Mouse (Mus musculus) heart, embryonic 13.5 days (tissue): Measurements from ENCODE around the gene Adam22. TPM values are rescaled to one million over a fixed set of nuclear protein-coding genes. Genes with fewer than 3 reads are reported as not detected.

Experiments used
- ATAC-seq: fragments of 200-750 bp; cut with Nextera tagmentation; 2 replicates; pipeline ENCODE4 v1.8.0; 2017; ENCODE audit warnings: moderate TSS enrichment; ENCODE audit not compliant: insufficient number of reproducible peaks, low FRiP score, low TSS enrichment; ENCODE audit errors: extremely low read depth
- H3K27ac ChIP-seq: fragments of 300-500 bp; sonication (generic); replicated peaks from 2 replicates; pipeline ENCODE4 v1.5.1; 2015; ENCODE audit warnings: moderate library complexity, mild to moderate bottlenecking, inconsistent platforms
- H3K27me3 ChIP-seq: fragments of 300-500 bp; sonication (generic); replicated peaks from 2 replicates; pipeline ENCODE4 v1.6.1; 2015; ENCODE audit warnings: mild to moderate bottlenecking, inconsistent platforms
- H3K36me3 ChIP-seq: fragments of 300-500 bp; sonication (generic); 2 replicates; pipeline ENCODE4 v1.6.1; 2015; ENCODE audit warnings: mild to moderate bottlenecking, inconsistent platforms
- H3K4me1 ChIP-seq: fragments of 300-500 bp; sonication (generic); 2 replicates; pipeline ENCODE4 v1.6.1; 2015; ENCODE audit warnings: inconsistent platforms
- H3K4me2 ChIP-seq: fragments of 300-500 bp; sonication (generic); 2 replicates; pipeline ENCODE4 v1.6.1; 2015; ENCODE audit warnings: inconsistent platforms, mild to moderate bottlenecking, moderate library complexity
- H3K4me3 ChIP-seq: fragments of 300-500 bp; sonication (generic); 2 replicates; pipeline ENCODE4 v1.5.1; 2015; ENCODE audit warnings: moderate library complexity, mild to moderate bottlenecking, inconsistent platforms
- H3K9ac ChIP-seq: fragments of 300-500 bp; sonication (generic); 2 replicates; pipeline ENCODE4 v1.6.1; 2015; ENCODE audit warnings: inconsistent platforms, mild to moderate bottlenecking, moderate library complexity
- H3K9me3 ChIP-seq: fragments of 300-500 bp; sonication (generic); 2 replicates; pipeline ENCODE4 v1.6.1; 2016; ENCODE audit warnings: inconsistent platforms
- WGBS: fragments of 180-500 bp; shearing (Covaris S2); methylation state at CpG from one replicate; pipeline ENCODE4 v1.1.7; 2015; ENCODE audit warnings: mixed read lengths; 5-methylcytosine and 5-hydroxymethylcytosine counted together
- polyA plus RNA-seq: library from polyadenylated mRNA; unstranded; fragments of >200 nt; fragmentation: Nextera tagmentation; extraction: Ambion mirVana; gene quantifications from 2 replicates; pipeline ENCODE4 v1.2.1, GENCODE M21; 2015

The Adam22 gene
- polyA plus RNA-seq, 1 experiment from 2014 or later: 6.9 TPM

GRCm38 (mm10) chr5:8366771-8367613, 968 bp downstream of the Adam22 start:
- WGBS: 3% methylated on average over 25 of the region's 25 CpGs
- no peak for ATAC-seq
- Histone ChIP-seq H3K4me2 (peak overlapping the region; percentile 93), H3K27me3 (peaks cover 14% of the 10 kb centered on the region), H3K9me3 (no peaks in the 10 kb centered on the region), H3K27ac (no peak overlapping the region), H3K9ac (peak overlapping the region; percentile 86), H3K4me3 (peak overlapping the region; percentile 85), H3K4me1 (peaks cover 4% of the 10 kb centered on the region; the same call in 1 of the 2 replicates), H3K36me3 (no peaks in the 10 kb centered on the region)

- Histone ChIP-seq H3K27me3 (0 out of 2 replicates have a peak, but pooled peaks cover 3% of the 10 kb centered on the region), H3K4me3 (no peak overlapping the region), H3K9me3 (no peaks in the 10 kb centered on the region), H3K4me1 (peaks cover 15% of the 10 kb centered on the region), H3K27ac (no peak overlapping the region), H3K36me3 (no peaks in the 10 kb centered on the region), H3K9ac (no peak overlapping the region), H3K4me2 (no peak overlapping the region)
- no peak for ATAC-seq
- 39% methylated on average over 1 of the region's 1 CpGs for WGBS
Measured at GRCm38 (mm10) chr5:8362361-8362760, 5.6 kb downstream of the Adam22 start.

- Histone ChIP-seq H3K9ac (no peak overlapping the region), H3K4me3 (no peak overlapping the region), H3K36me3 (no peaks in the 10 kb centered on the region), H3K27ac (peak overlapping the region; percentile 74), H3K4me1 (peaks cover 27% of the 10 kb centered on the region), H3K9me3 (no peaks in the 10 kb centered on the region), H3K4me2 (peak overlapping the region; percentile 12), H3K27me3 (no peaks in the 10 kb centered on the region)
- no peak for ATAC-seq
- 39% methylated on average over 8 of the region's 8 CpGs for WGBS
Measured at GRCm38 (mm10) chr5:8357677-8358076, 10.3 kb downstream of the Adam22 start.

- WGBS: 33% methylated on average over 13 of the region's 13 CpGs
- H3K9me3 ChIP-seq: no peaks in the 10 kb centered on the region
- no peaks in the 10 kb centered on the region for H3K36me3 ChIP-seq
- H3K4me3 ChIP-seq: no peak overlapping the region
- H3K27ac ChIP-seq: peak overlapping the region; percentile 74
- peak overlapping the region; percentile 38; the same call in 1 of the 2 replicates for H3K9ac ChIP-seq
- ATAC-seq: peak; percentile 31; the same call in 1 of the 2 replicates
- peak overlapping the region; percentile 12 for H3K4me2 ChIP-seq
- no peaks in the 10 kb centered on the region for H3K27me3 ChIP-seq
- H3K4me1 ChIP-seq: peaks cover 27% of the 10 kb centered on the region
Measured at GRCm38 (mm10) chr5:8356885-8357651, 10.9 kb downstream of the Adam22 start.

GRCm38 (mm10) chr5:8356326-8356725, 11.6 kb downstream of the Adam22 start:
- H3K4me2 ChIP-seq: peak overlapping the region; percentile 24; the same call in 1 of the 2 replicates
- no peak overlapping the region for H3K4me3 ChIP-seq
- H3K9me3 ChIP-seq: no peaks in the 10 kb centered on the region
- no peak overlapping the region for H3K9ac ChIP-seq
- peaks cover 27% of the 10 kb centered on the region for H3K4me1 ChIP-seq
- peak overlapping the region; percentile 64 for H3K27ac ChIP-seq
- H3K36me3 ChIP-seq: no peaks in the 10 kb centered on the region
- WGBS: 19% methylated on average over 2 of the region's 2 CpGs
- ATAC-seq: 0 out of 2 replicates have a peak, but pooled peaks have one; percentile 52
- no peaks in the 10 kb centered on the region for H3K27me3 ChIP-seq

GRCm38 (mm10) chr5:8349557-8349956, 18.4 kb downstream of the Adam22 start:
- ATAC-seq: no peak
- H3K4me1 ChIP-seq: peaks cover 4% of the 10 kb centered on the region; the same call in 1 of the 2 replicates
- no peak overlapping the region for H3K27ac ChIP-seq
- no peak overlapping the region for H3K4me3 ChIP-seq
- WGBS: 66% methylated on average over 10 of the region's 10 CpGs
- H3K36me3 ChIP-seq: no peaks in the 10 kb centered on the region
- no peaks in the 10 kb centered on the region for H3K9me3 ChIP-seq
- no peak overlapping the region for H3K4me2 ChIP-seq
- no peak overlapping the region for H3K9ac ChIP-seq
- no peaks in the 10 kb centered on the region for H3K27me3 ChIP-seq

GRCm38 (mm10) chr5:8346329-8346728, 21.6 kb downstream of the Adam22 start:
- no peak for ATAC-seq
- Histone ChIP-seq H3K4me2 (no peak overlapping the region), H3K9ac (no peak overlapping the region), H3K4me3 (no peak overlapping the region), H3K4me1 (peaks cover 4% of the 10 kb centered on the region; the same call in 1 of the 2 replicates), H3K9me3 (no peaks in the 10 kb centered on the region), H3K27me3 (no peaks in the 10 kb centered on the region), H3K27ac (no peak overlapping the region), H3K36me3 (no peaks in the 10 kb centered on the region)

GRCm38 (mm10) chr5:8343296-8343695, 24.7 kb downstream of the Adam22 start:
- H3K4me1 ChIP-seq: no peaks in the 10 kb centered on the region
- ATAC-seq: no peak
- H3K9ac ChIP-seq: no peak overlapping the region
- H3K27me3 ChIP-seq: no peaks in the 10 kb centered on the region
- WGBS: 74% methylated on average over 3 of the region's 3 CpGs
- H3K36me3 ChIP-seq: no peaks in the 10 kb centered on the region
- no peak overlapping the region for H3K27ac ChIP-seq
- H3K4me2 ChIP-seq: no peak overlapping the region
- no peaks in the 10 kb centered on the region for H3K9me3 ChIP-seq
- H3K4me3 ChIP-seq: no peak overlapping the region

GRCm38 (mm10) chr5:8341676-8342075, 26.3 kb downstream of the Adam22 start:
- ATAC-seq: no peak
- 79% methylated on average over 4 of the region's 4 CpGs for WGBS
- no peaks in the 10 kb centered on the region for H3K27me3 ChIP-seq

GRCm38 (mm10) chr5:8327645-8328269, 40.2 kb downstream of the Adam22 start:
- no peak overlapping the region for H3K4me3 ChIP-seq
- H3K9ac ChIP-seq: no peak overlapping the region
- ATAC-seq: no peak
- no peak overlapping the region for H3K4me2 ChIP-seq
- no peaks in the 10 kb centered on the region for H3K27me3 ChIP-seq
- H3K36me3 ChIP-seq: no peaks in the 10 kb centered on the region
- H3K9me3 ChIP-seq: no peaks in the 10 kb centered on the region
- H3K27ac ChIP-seq: no peak overlapping the region
- no peaks in the 10 kb centered on the region for H3K4me1 ChIP-seq
- 65% methylated on average over 4 of the region's 4 CpGs for WGBS

More at GRCm38 (mm10) chr5:8341676-8342075, 26.3 kb downstream of the Adam22 start:
- Histone ChIP-seq H3K4me2 (no peak overlapping the region), H3K4me1 (no peaks in the 10 kb centered on the region), H3K36me3 (no peaks in the 10 kb centered on the region), H3K9me3 (no peaks in the 10 kb centered on the region), H3K27ac (no peak overlapping the region), H3K4me3 (no peak overlapping the region), H3K9ac (no peak overlapping the region)

GRCm38 (mm10) chr5:8326671-8327070, 41.3 kb downstream of the Adam22 start:
- ATAC-seq: no peak
- no peaks in the 10 kb centered on the region for H3K27me3 ChIP-seq
- WGBS: 74% methylated on average over 5 of the region's 5 CpGs
- no peak overlapping the region for H3K4me2 ChIP-seq
- H3K27ac ChIP-seq: no peak overlapping the region
- no peaks in the 10 kb centered on the region for H3K4me1 ChIP-seq
- H3K9me3 ChIP-seq: no peaks in the 10 kb centered on the region
- no peaks in the 10 kb centered on the region for H3K36me3 ChIP-seq
- no peak overlapping the region for H3K4me3 ChIP-seq
- no peak overlapping the region for H3K9ac ChIP-seq
